Mouse (Mus musculus): Measurements from ENCODE around the gene Ankrd65.
"Not testable (repeated sequence)": the region's sequence is repeated elsewhere in the genome, so short reads cannot be mapped to it uniquely, and the experiment has no call there.

Ankrd65 gene

GRCm38 (mm10) chr4:155774971-155775740 is 15.1 kb upstream of the Ankrd65 start:
- DNase-seq (ENCODE audit: low spot score) = no peak

- DNase-seq (ENCODE audit: low spot score) = no peak
Measured at GRCm38 (mm10) chr4:155775855-155776254, 14.4 kb upstream of the Ankrd65 start.

GRCm38 (mm10) chr4:155776704-155777335 is 13.4 kb upstream of the Ankrd65 start:
- DNase-seq (ENCODE audit: low spot score) = no peak

GRCm38 (mm10) chr4:155777816-155778215 is 12.4 kb upstream of the Ankrd65 start:
- no peak for DNase-seq (ENCODE audit: low spot score)

- DNase-seq (ENCODE audit: low spot score) = no peak
Measured at GRCm38 (mm10) chr4:155779498-155779897, 10.7 kb upstream of the Ankrd65 start.

GRCm38 (mm10) chr4:155780895-155781294 is 9.3 kb upstream of the Ankrd65 start:
- peak; percentile 42 for DNase-seq (ENCODE audit: low spot score)

GRCm38 (mm10) chr4:155783486-155784080 is 6.7 kb upstream of the Ankrd65 start:
- no peak for DNase-seq (ENCODE audit: low spot score)

- DNase-seq (ENCODE audit: low spot score) = peak; percentile 83
Measured at GRCm38 (mm10) chr4:155784081-155784701, 6.0 kb upstream of the Ankrd65 start.

- DNase-seq (ENCODE audit: low spot score) = no peak
Measured at GRCm38 (mm10) chr4:155785246-155785645, 5.0 kb upstream of the Ankrd65 start.

GRCm38 (mm10) chr4:155785819-155786218 is 4.4 kb upstream of the Ankrd65 start, which contains the start of gene Tmem88b:
Tmem88b (minus strand) TSS chr4:155785874.
- no peak for DNase-seq (ENCODE audit: low spot score)

- no peak for DNase-seq (ENCODE audit: low spot score)
Measured at GRCm38 (mm10) chr4:155788300-155788699, 1.9 kb upstream of the Ankrd65 start.

- not testable (repeated sequence) for DNase-seq (ENCODE audit: low spot score)
Measured at GRCm38 (mm10) chr4:155788833-155789232, 1.4 kb upstream of the Ankrd65 start.

GRCm38 (mm10) chr4:155790650-155791161 is 467 bp downstream of the Ankrd65 start:
- no peak for DNase-seq (ENCODE audit: low spot score)

GRCm38 (mm10) chr4:155791240-155791933 is 1.1 kb downstream of the Ankrd65 start:
- no peak for DNase-seq (ENCODE audit: low spot score)

- DNase-seq (ENCODE audit: low spot score) = no peak
Measured at GRCm38 (mm10) chr4:155793730-155794129, 3.5 kb downstream of the Ankrd65 start.

- no peak for DNase-seq (ENCODE audit: low spot score)
Measured at GRCm38 (mm10) chr4:155802075-155802474, 11.8 kb downstream of the Ankrd65 start.

GRCm38 (mm10) chr4:155802741-155803339 is 12.6 kb downstream of the Ankrd65 start, which contains the start of gene Mrpl20:
Mrpl20 (plus strand) TSS chr4:155802878.
- peak; percentile 30 for DNase-seq (ENCODE audit: low spot score)

GRCm38 (mm10) chr4:155803340-155804041 is 13.3 kb downstream of the Ankrd65 start:
- DNase-seq (ENCODE audit: low spot score) = peak; percentile 98

- no peak for DNase-seq (ENCODE audit: low spot score)
Measured at GRCm38 (mm10) chr4:155807841-155808240, 17.6 kb downstream of the Ankrd65 start.

- DNase-seq (ENCODE audit: low spot score) = peak; percentile 97
Measured at GRCm38 (mm10) chr4:155811929-155812664, 21.9 kb downstream of the Ankrd65 start, which contains the start of gene Ccnl2. Ccnl2 (plus strand) TSS chr4:155812489.

Data from retina, embryonic 14.5 days (tissue).